Mouse (Mus musculus) gastrocnemius, adult 8-10 months (tissue): ENCODE measurements at regions not wholly inside any gene's neighbourhood (a gene's known extent, or its start where the extent isn't known, plus 50 kb on each side); places are given as distances from the start of the nearest gene placed in this dataset.

ENCODE experiments used
- DNase-seq, 2 experiments: peaks; one replicate each; pipeline ENCODE4 v3.0.0; 2022; ENCODE audit warnings: low spot score in 2 of 2

GRCm38 (mm10) chr2:117965758-117966157 is 145.9 kb upstream of the Thbs1 start:
- no peak for DNase-seq

- DNase-seq, result no peak
Measured at GRCm38 (mm10) chr2:117968731-117969130, 142.9 kb upstream of the Thbs1 start.

- DNase-seq, result no peak
Measured at GRCm38 (mm10) chr2:117970631-117971030, 141.0 kb upstream of the Thbs1 start.

- DNase-seq, result no peak
Measured at GRCm38 (mm10) chr2:117977033-117977432, 134.6 kb upstream of the Thbs1 start.

GRCm38 (mm10) chr2:117980856-117981255 is 130.8 kb upstream of the Thbs1 start:
- DNase-seq, result no peak

GRCm38 (mm10) chr2:117984569-117984968 is 127.1 kb upstream of the Thbs1 start:
- no peak for DNase-seq

- no peak for DNase-seq
Measured at GRCm38 (mm10) chr2:117987426-117988215, 124.1 kb upstream of the Thbs1 start.

GRCm38 (mm10) chr2:117988396-117989173 is 123.1 kb upstream of the Thbs1 start:
- DNase-seq, result no peak

GRCm38 (mm10) chr2:117989215-117989614 is 122.5 kb upstream of the Thbs1 start:
- DNase-seq, result no peak

- no peak for DNase-seq
Measured at GRCm38 (mm10) chr2:117996130-117997083, 115.3 kb upstream of the Thbs1 start.

GRCm38 (mm10) chr2:117999641-118000040 is 112.0 kb upstream of the Thbs1 start:
- DNase-seq, result no peak

GRCm38 (mm10) chr2:118004191-118004590 is 107.5 kb upstream of the Thbs1 start:
- DNase-seq, result no peak

GRCm38 (mm10) chr2:118007539-118008427 is 103.9 kb upstream of the Thbs1 start:
- DNase-seq, result no peak

GRCm38 (mm10) chr2:118011679-118012078 is 100.0 kb upstream of the Thbs1 start:
- no peak for DNase-seq

GRCm38 (mm10) chr2:118012211-118012610 is 99.5 kb upstream of the Thbs1 start:
- no peak for DNase-seq

GRCm38 (mm10) chr2:118013156-118013555 is 98.5 kb upstream of the Thbs1 start:
- no peak for DNase-seq

GRCm38 (mm10) chr2:118015182-118015581 is 96.5 kb upstream of the Thbs1 start:
- no peak for DNase-seq

- DNase-seq, result no peak
Measured at GRCm38 (mm10) chr2:118025829-118026735, 85.6 kb upstream of the Thbs1 start.

GRCm38 (mm10) chr2:118028881-118029280 is 82.8 kb upstream of the Thbs1 start:
- peak; percentile 41 to 45 for DNase-seq
